Mouse (Mus musculus): ENCODE measurements around the gene Xbp1. TPM values are rescaled to one million over a fixed set of nuclear protein-coding genes. Genes with fewer than 3 reads are reported as not detected.
"Not testable (repeated sequence)": the region's sequence is repeated elsewhere in the genome, so short reads cannot be mapped to it uniquely, and the experiment has no call there.

Gene Xbp1
- total RNA-seq, 2 experiments from 2014 or later, result 67.6 to 97.3 TPM

GRCm38 (mm10) chr11:5526573-5527439 is 6.3 kb downstream of the Xbp1 start:
- DNase-seq (ENCODE audit: extremely low spot score in 1 of 2, low spot score in 1 of 2), result no peak

- DNase-seq (ENCODE audit: extremely low spot score in 1 of 2, low spot score in 1 of 2), result no peak
These were observed 7.5 kb downstream of the Xbp1 start for GRCm38 (mm10) chr11:5527865-5528523.

- DNase-seq (ENCODE audit: extremely low spot score in 1 of 2, low spot score in 1 of 2), result no peak
These were observed 8.4 kb downstream of the Xbp1 start for GRCm38 (mm10) chr11:5528841-5529240.

GRCm38 (mm10) chr11:5530172-5530571 is 9.7 kb downstream of the Xbp1 start:
- no peak for DNase-seq (ENCODE audit: extremely low spot score in 1 of 2, low spot score in 1 of 2)

- no peak for DNase-seq (ENCODE audit: extremely low spot score in 1 of 2, low spot score in 1 of 2)
These were observed 10.3 kb downstream of the Xbp1 start for GRCm38 (mm10) chr11:5530717-5531116.

GRCm38 (mm10) chr11:5533108-5533507 is 12.6 kb downstream of the Xbp1 start:
- no peak for DNase-seq (ENCODE audit: extremely low spot score in 1 of 2, low spot score in 1 of 2)

- DNase-seq (ENCODE audit: extremely low spot score in 1 of 2, low spot score in 1 of 2), result not testable (repeated sequence)
These were observed 17.0 kb downstream of the Xbp1 start for GRCm38 (mm10) chr11:5537454-5537853.

GRCm38 (mm10) chr11:5540331-5540730 is 19.9 kb downstream of the Xbp1 start:
- no peak for DNase-seq (ENCODE audit: extremely low spot score in 1 of 2, low spot score in 1 of 2)

GRCm38 (mm10) chr11:5541230-5541798 is 20.9 kb downstream of the Xbp1 start:
- DNase-seq (ENCODE audit: extremely low spot score in 1 of 2, low spot score in 1 of 2), result no peak

GRCm38 (mm10) chr11:5541799-5542481 is 21.5 kb downstream of the Xbp1 start, which contains the start of gene Ccdc117:
Ccdc117 (minus strand) TSS chr11:5542187.
- DNase-seq (ENCODE audit: extremely low spot score in 1 of 2, low spot score in 1 of 2), result peak; percentile 61 to 69

GRCm38 (mm10) chr11:5542482-5543185 is 22.2 kb downstream of the Xbp1 start:
- no peak for DNase-seq (ENCODE audit: extremely low spot score in 1 of 2, low spot score in 1 of 2)

GRCm38 (mm10) chr11:5543281-5543680 is 22.8 kb downstream of the Xbp1 start:
- no peak for DNase-seq (ENCODE audit: extremely low spot score in 1 of 2, low spot score in 1 of 2)

- DNase-seq (ENCODE audit: extremely low spot score in 1 of 2, low spot score in 1 of 2), result not testable (repeated sequence)
These were observed 24.2 kb downstream of the Xbp1 start for GRCm38 (mm10) chr11:5544709-5545108.

- DNase-seq (ENCODE audit: extremely low spot score in 1 of 2, low spot score in 1 of 2), result no peak
These were observed 25.0 kb downstream of the Xbp1 start for GRCm38 (mm10) chr11:5545457-5545856.

- no peak for DNase-seq (ENCODE audit: extremely low spot score in 1 of 2, low spot score in 1 of 2)
These were observed 26.2 kb downstream of the Xbp1 start for GRCm38 (mm10) chr11:5546693-5547092.

GRCm38 (mm10) chr11:5551430-5551829 is 31.0 kb downstream of the Xbp1 start:
- DNase-seq (ENCODE audit: extremely low spot score in 1 of 2, low spot score in 1 of 2), result no peak

GRCm38 (mm10) chr11:5551931-5552330 is 31.5 kb downstream of the Xbp1 start:
- DNase-seq (ENCODE audit: extremely low spot score in 1 of 2, low spot score in 1 of 2), result no peak

- no peak for DNase-seq (ENCODE audit: extremely low spot score in 1 of 2, low spot score in 1 of 2)
These were observed 39.8 kb downstream of the Xbp1 start for GRCm38 (mm10) chr11:5560273-5560672.

- DNase-seq (ENCODE audit: extremely low spot score in 1 of 2, low spot score in 1 of 2), result no peak
These were observed 42.3 kb downstream of the Xbp1 start for GRCm38 (mm10) chr11:5562625-5563268.

GRCm38 (mm10) chr11:5563898-5564297 is 43.4 kb downstream of the Xbp1 start:
- DNase-seq (ENCODE audit: extremely low spot score in 1 of 2, low spot score in 1 of 2), result no peak
